ENCODE assay signal across 21 mouse cellular contexts in the genomic region with DNA sequence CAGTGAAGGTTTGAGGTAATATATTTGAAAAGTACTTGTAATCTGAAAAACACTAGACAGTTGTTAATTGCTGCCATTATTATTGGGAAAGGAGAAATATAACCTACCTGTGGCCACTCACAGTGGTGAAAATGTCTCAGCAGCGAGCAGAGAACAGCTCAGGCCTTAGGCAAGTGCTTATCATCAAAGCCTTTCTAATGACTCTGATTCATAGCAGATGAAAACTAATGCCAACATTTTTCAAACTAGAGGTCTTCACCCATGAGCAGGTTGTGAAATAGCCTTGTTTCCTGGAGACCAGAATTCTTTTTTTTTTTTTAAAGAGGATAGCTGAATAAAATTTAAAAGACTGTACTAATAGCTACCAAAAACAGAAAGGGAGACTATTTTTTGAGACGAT.
"Had no signal": no experiment of that assay in that cellular context is flagged by ENCODE, and none has a peak within 500 bp of the region (broad histone marks: within the 10 kb centered on the region; RNA-seq: fewer than 3 reads in every experiment).

No protein-coding gene starts in this region.

- H3K4me2 ChIP-seq: kidney, embryonic 15.5 days; limb, embryonic 12.5 days; limb, embryonic 15.5 days; liver, embryonic 13.5 days; lung, embryonic 14.5 days; midbrain, embryonic 13.5 days; neural tube, embryonic 13.5 days had no signal

- H3K27ac ChIP-seq: kidney, embryonic 15.5 days; limb, embryonic 12.5 days; limb, embryonic 15.5 days; liver, embryonic 13.5 days; midbrain, embryonic 10.5 days; midbrain, embryonic 13.5 days; neural tube, embryonic 13.5 days; stomach, postnatal 0 days had no signal

- ATAC-seq: midbrain, embryonic 13.5 days; midbrain, embryonic 16.5 days had no signal

- H3K36me3 ChIP-seq: kidney, embryonic 15.5 days; limb, embryonic 12.5 days; limb, embryonic 15.5 days; liver, embryonic 13.5 days; midbrain, embryonic 10.5 days; midbrain, embryonic 13.5 days; neural tube, embryonic 13.5 days had no signal

- H3K27me3 ChIP-seq: kidney, embryonic 15.5 days; limb, embryonic 12.5 days; limb, embryonic 15.5 days; liver, embryonic 13.5 days; megakaryocyte, embryonic 14.5 days; midbrain, embryonic 13.5 days; neural tube, embryonic 13.5 days had no signal

- H3K4me1 ChIP-seq: kidney, embryonic 15.5 days; limb, embryonic 12.5 days; limb, embryonic 15.5 days; liver, embryonic 13.5 days; midbrain, embryonic 10.5 days; midbrain, embryonic 13.5 days; neural tube, embryonic 13.5 days had no signal

- H3K4me3 ChIP-seq: kidney, embryonic 15.5 days; limb, embryonic 12.5 days; limb, embryonic 15.5 days; liver, embryonic 13.5 days; megakaryocyte, embryonic 14.5 days; midbrain, embryonic 10.5 days; midbrain, embryonic 13.5 days; myocyte; neural tube, embryonic 13.5 days had no signal

- DNase-seq: kidney, adult 8-10 months; kidney, postnatal 10 days; kidney, postnatal 4 days; left cerebral cortex, postnatal 4 days; liver, embryonic 13.5 days; lung, embryonic 14.5 days; lung, postnatal 10 days; lung, postnatal 36 days; retina, postnatal 1 day; thymus, adult 2 months; thymus, postnatal 36 days had no signal

- H3K9ac ChIP-seq: kidney, embryonic 15.5 days; limb, embryonic 12.5 days; limb, embryonic 15.5 days; liver, embryonic 13.5 days; lung, embryonic 14.5 days; midbrain, embryonic 13.5 days; neural tube, embryonic 13.5 days had no signal

- H3K9me3 ChIP-seq: kidney, embryonic 15.5 days; limb, embryonic 12.5 days; limb, embryonic 15.5 days; liver, embryonic 13.5 days; megakaryocyte, embryonic 14.5 days; midbrain, embryonic 10.5 days; midbrain, embryonic 13.5 days; neural tube, embryonic 13.5 days had no signal
